Mouse (Mus musculus) heart, adult 2 months (tissue): ENCODE measurements around the gene Syngr4. TPM values are rescaled to one million over a fixed set of nuclear protein-coding genes. Genes with fewer than 3 reads are reported as not detected.
"Not testable (repeated sequence)": the region's sequence is repeated elsewhere in the genome, so short reads cannot be mapped to it uniquely, and the experiment has no call there.

Experiments used
- DNase-seq, 2 experiments: peaks; one replicate each; pipeline ENCODE4 v3.0.0; 2021
- H3K27ac ChIP-seq: fragments of 200-600 bp; 2 replicates; pipeline ENCODE4 v1.8.1; 2022
- H3K27me3 ChIP-seq: fragments of 200-500 bp; 2 replicates; pipeline ENCODE4 v1.6.1; 2012; ENCODE audit warnings: mild to moderate bottlenecking, low read length, inconsistent platforms, mixed read lengths; ENCODE audit not compliant: control insufficient read depth, insufficient read depth
- H3K36me3 ChIP-seq: fragments of 200-500 bp; 2 replicates; pipeline ENCODE4 v1.6.1; 2012; ENCODE audit warnings: low read length, inconsistent platforms; ENCODE audit not compliant: control insufficient read depth, insufficient read depth
- H3K4me1 ChIP-seq: fragments of 200-500 bp; 2 replicates; pipeline ENCODE4 v1.6.1; 2011; ENCODE audit warnings: low read length; ENCODE audit not compliant: control insufficient read depth, insufficient read depth
- H3K4me3 ChIP-seq: fragments of 200-600 bp; 2 replicates; pipeline ENCODE4 v1.8.1; 2022
- H3K79me2 ChIP-seq: fragments of 200-500 bp; replicated peaks from 2 replicates; pipeline ENCODE4 v1.6.1; 2012; ENCODE audit warnings: mild to moderate bottlenecking, inconsistent platforms, low read length, moderate library complexity, mixed read lengths; ENCODE audit not compliant: control insufficient read depth, insufficient read depth
- H3K9ac ChIP-seq: fragments of 200-500 bp; 2 replicates; pipeline ENCODE4 v1.6.1; 2012; ENCODE audit warnings: low read depth, mild to moderate bottlenecking, control low read depth, inconsistent platforms, low read length, mixed read lengths
- CTCF ChIP-seq: fragments of 200-600 bp; IDR thresholded peaks from 2 replicates; pipeline ENCODE4 v1.8.1; 2022; ENCODE audit warnings: antibody characterized with exemption, mild to moderate bottlenecking, moderate library complexity
- EP300 ChIP-seq: fragments of 200-500 bp; IDR thresholded peaks from 2 replicates; pipeline ENCODE4 v1.6.1; 2011; ENCODE audit warnings: low read depth, low read length, control low read depth; ENCODE audit not compliant: insufficient read depth
- POLR2A ChIP-seq: fragments of 200-500 bp; IDR thresholded peaks from 2 replicates; pipeline ENCODE4 v1.6.1; 2011; ENCODE audit warnings: mild to moderate bottlenecking, low read depth, low read length, control low read depth; ENCODE audit not compliant: insufficient read depth
- WGBS: fragments of 180-500 bp; shearing (Covaris S2); methylation state at CpG from one replicate; pipeline ENCODE4 v1.1.7; 2018; 5-methylcytosine and 5-hydroxymethylcytosine counted together
- intact Hi-C: fragments of 180-260 bp; cut with DNase I; formaldehyde crosslinking; loops from one replicate; pipeline ENCODE4 v1.15.1; 2025
- polyA plus RNA-seq: library from polyadenylated mRNA; depleted of rRNA; stranded (reverse); fragments of >200 nt; gene quantifications from 2 replicates; pipeline ENCODE4 v1.2.3, GENCODE M21; 2012
- total RNA-seq, 2 experiments: library from RNA; stranded (reverse); gene quantifications; 2 replicates each; pipeline ENCODE4 v1.2.3; 2021

The Syngr4 gene
- total and polyA plus RNA-seq, 3 experiments = 0.53 TPM; not detected in 2

DNA sequence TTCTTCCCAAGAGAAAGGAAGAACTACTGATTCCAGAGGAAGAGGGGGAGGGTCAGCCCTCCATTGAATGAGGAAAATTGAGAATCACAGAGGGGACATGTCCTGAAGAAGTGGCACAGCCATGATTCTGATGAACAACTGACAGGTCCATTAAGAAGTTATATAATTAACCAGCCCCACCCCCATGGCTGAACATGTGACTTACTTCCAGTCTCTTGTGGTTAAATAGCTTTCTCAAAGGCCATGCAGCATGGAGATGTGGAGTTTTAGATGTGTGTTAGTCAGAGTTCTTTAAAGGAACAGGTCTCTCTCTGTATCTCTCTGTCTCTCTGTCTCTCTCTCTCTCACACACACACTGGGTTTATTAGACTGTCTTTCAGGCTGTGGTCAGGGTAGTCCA, 11.9 kb upstream of the Syngr4 start:
- TF ChIP-seq POLR2A (no peak), EP300 (no peak), CTCF (no peak)
- H3K9ac ChIP-seq = no peak overlapping the region
- no peak overlapping the region for H3K27ac ChIP-seq
- no peak for DNase-seq
- no peaks in the 10 kb centered on the region for H3K4me1 ChIP-seq
- H3K36me3 ChIP-seq = no peaks in the 10 kb centered on the region
- no peak overlapping the region for H3K4me3 ChIP-seq
- no peaks in the 10 kb centered on the region for H3K27me3 ChIP-seq
- intact Hi-C loops = no loop called here
- H3K79me2 ChIP-seq = no peaks in the 10 kb centered on the region

DNA sequence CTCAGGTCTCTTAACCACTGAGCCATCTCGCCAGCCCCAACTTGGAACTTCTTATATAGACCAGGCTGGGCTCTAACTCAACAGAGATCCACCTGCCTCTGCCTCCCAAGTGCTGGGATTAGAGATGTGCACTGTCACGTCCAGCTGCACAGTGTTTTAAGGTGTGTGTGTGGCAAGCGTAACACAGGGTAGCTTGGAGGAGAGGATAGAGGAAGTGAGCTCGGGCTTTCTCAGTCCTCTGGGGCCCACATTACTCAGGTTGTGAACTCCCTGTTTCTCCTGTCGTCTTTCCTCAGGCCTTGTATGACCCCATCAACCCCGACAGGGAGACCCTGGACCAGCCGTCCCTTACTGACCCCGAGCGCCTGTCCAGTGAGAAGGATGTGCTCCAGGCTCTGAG, 10.1 kb upstream of the Syngr4 start:
- H3K79me2 ChIP-seq = no peaks in the 10 kb centered on the region
- 90% methylated on average over 9 of the region's 9 CpGs for WGBS
- intact Hi-C loops = no loop called here

DNA sequence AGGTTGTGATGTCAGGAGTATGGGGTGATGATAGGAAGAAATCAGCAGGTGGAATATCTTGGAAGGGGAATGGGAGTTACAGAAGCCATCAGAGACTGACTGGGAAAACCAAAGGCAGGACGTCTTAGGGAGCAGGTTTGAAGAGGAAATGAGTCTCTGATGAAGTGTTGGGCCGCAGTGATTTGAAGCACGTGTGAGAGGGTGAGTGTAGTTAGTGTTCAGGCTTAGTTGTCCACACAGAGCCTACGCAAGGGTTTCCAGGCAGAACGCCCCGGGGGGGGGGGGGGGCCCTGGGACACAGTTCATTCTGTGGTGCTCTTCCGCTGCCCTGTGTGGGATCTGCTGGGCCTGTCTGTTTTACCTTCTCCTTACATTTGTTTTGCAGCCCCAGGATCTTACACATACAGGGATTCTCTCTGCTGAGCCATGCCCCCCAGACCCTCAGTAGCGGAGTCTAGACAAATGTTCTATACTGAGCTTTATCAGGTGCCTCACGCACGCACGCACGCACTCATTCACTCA, 6.0 kb upstream of the Syngr4 start:
- no peak for DNase-seq
- WGBS = 68% methylated on average over 12 of the region's 12 CpGs

More for the DNA sequence above, 10.1 kb upstream of the Syngr4 start:
- H3K27ac ChIP-seq = no peak overlapping the region
- no peak for DNase-seq
- no peak for TF ChIP-seq CTCF
- no peak for TF ChIP-seq EP300
- no peak for TF ChIP-seq POLR2A
- no peaks in the 10 kb centered on the region for H3K4me1 ChIP-seq
- no peaks in the 10 kb centered on the region for H3K36me3 ChIP-seq
- no peak overlapping the region for H3K9ac ChIP-seq
- no peaks in the 10 kb centered on the region for H3K27me3 ChIP-seq
- H3K4me3 ChIP-seq = no peak overlapping the region

DNA sequence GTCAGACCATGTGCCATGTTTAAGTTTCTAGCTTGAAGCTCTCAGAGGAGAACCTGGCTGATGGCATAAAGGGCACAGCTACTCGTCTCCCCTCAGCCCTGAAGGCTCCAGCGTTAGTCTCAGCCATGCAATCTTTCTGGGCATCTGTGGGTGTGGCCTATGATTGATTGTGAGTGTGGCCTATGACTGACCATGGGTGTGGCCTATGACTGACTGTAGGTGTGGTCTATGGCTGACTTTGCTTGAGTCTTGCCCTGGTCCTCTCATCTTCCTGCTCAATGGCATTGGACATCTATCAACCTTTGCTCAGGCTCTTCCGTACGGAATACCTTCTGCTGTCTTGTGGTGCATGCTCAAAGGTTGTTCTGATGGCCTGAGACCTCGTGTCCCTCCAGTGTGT, 5.0 kb upstream of the Syngr4 start:
- WGBS = 65% methylated on average over 5 of the region's 5 CpGs
- no peaks in the 10 kb centered on the region for H3K36me3 ChIP-seq
- no peaks in the 10 kb centered on the region for H3K79me2 ChIP-seq

More for the DNA sequence above, 6.0 kb upstream of the Syngr4 start:
- no peak for TF ChIP-seq EP300
- no peak for TF ChIP-seq CTCF
- no peak for TF ChIP-seq POLR2A
- H3K9ac ChIP-seq = no peak overlapping the region
- H3K27me3 ChIP-seq = no peaks in the 10 kb centered on the region
- H3K27ac ChIP-seq = no peak overlapping the region
- intact Hi-C loops = no loop called here
- H3K36me3 ChIP-seq = no peaks in the 10 kb centered on the region
- no peak overlapping the region for H3K4me3 ChIP-seq
- peaks cover under 1% of the 10 kb centered on the region; the same call in 1 of the 2 replicates for H3K4me1 ChIP-seq
- no peaks in the 10 kb centered on the region for H3K79me2 ChIP-seq

DNA sequence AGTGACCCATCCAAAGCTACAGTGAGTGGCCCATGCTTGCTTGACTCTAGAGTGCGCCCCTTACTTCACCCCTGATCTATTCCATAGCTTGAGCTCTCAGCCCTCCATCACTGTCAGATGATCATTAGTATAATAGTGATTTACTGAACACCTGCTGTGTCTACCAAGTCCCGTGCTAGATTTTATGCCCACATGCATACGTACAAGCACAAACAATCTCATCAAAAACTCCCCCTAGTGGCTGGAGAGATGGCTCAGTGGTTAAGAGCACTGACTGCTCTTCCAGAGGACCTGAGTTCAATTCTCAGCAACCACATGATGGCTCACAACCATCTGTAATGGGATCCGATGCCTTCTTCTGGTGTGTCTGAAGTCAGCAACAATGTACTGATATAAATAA, 1.6 kb upstream of the Syngr4 start:
- peak; percentile 60 for TF ChIP-seq CTCF
- DNase-seq, H3K27me3 ChIP-seq, H3K36me3 ChIP-seq, H3K4me1 ChIP-seq, intact Hi-C loops, H3K4me3 ChIP-seq, H3K79me2 ChIP-seq, H3K9ac ChIP-seq: not testable (repeated sequence)
- 63% methylated on average over 4 of the region's 4 CpGs for WGBS
- H3K27ac ChIP-seq = peak overlapping the region; percentile 93; the same call in 1 of the 2 replicates

More for the DNA sequence above, 5.0 kb upstream of the Syngr4 start:
- peaks cover 1% of the 10 kb centered on the region; the same call in 1 of the 2 replicates for H3K4me1 ChIP-seq
- no peaks in the 10 kb centered on the region for H3K27me3 ChIP-seq
- H3K27ac ChIP-seq = no peak overlapping the region
- no peak overlapping the region for H3K4me3 ChIP-seq
- TF ChIP-seq POLR2A = no peak
- no peak for TF ChIP-seq EP300
- no peak for TF ChIP-seq CTCF
- no peak overlapping the region for H3K9ac ChIP-seq
- intact Hi-C loops = no loop called here
- no peak for DNase-seq

DNA sequence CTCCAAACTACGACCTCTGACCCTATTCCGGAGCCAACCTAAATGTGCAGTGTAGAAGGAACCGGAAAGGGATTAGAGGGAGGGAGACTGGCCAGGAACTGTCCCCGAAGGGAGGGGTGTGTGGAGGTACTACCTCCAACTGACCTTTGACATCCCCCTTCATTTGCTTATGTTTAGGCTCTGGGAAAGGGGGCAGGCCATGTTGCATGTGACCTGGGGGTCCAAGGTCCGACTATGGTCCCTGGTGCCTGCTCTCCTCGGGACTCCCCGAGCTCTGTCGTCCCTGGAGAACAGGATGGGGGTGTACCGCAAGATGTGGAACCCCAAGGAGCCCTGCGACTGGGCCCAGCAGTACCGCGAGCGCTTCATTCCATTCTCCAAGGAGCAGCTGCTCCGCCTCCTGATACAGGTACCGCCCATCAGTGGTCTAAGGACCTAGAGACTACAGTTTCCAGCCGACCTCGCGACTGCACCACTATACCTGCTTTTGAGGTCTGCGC, 794 bp upstream of the Syngr4 start:
- Histone ChIP-seq H3K4me1 (peaks cover 1% of the 10 kb centered on the region; the same call in 1 of the 2 replicates), H3K36me3 (no peaks in the 10 kb centered on the region), H3K27me3 (no peaks in the 10 kb centered on the region), H3K27ac (peak overlapping the region; percentile 93), H3K4me3 (peak overlapping the region; percentile 76), H3K9ac (peak overlapping the region; percentile 73), H3K79me2 (no peaks in the 10 kb centered on the region)
- WGBS = 2% methylated on average over 19 of the region's 19 CpGs
- DNase-seq = peak in 1 of 2 experiments; percentile 73
- TF ChIP-seq POLR2A (no peak), EP300 (no peak), CTCF (no peak)
- intact Hi-C loops = loop anchor here (1.0 kb wide), 1 partner anchor 26 kb away; no protein-coding TSS in a partner anchor
